Mouse (Mus musculus): ENCODE measurements around the gene Cacna1c. TPM values are rescaled to one million over a fixed set of nuclear protein-coding genes. Genes with fewer than 3 reads are reported as not detected.

Gene Cacna1c
- polyA plus RNA-seq, 1 experiment from 2014 or later = 4.7 TPM

- Histone ChIP-seq H3K27me3 (replicated peaks; ENCODE audit: control insufficient read depth, insufficient read depth, low read length) (no peaks in the 10 kb centered on the region), H3K36me3 (ENCODE audit: control insufficient read depth, insufficient read depth, low read length) (no peaks in the 10 kb centered on the region), H3K4me1 (ENCODE audit: control insufficient read depth, insufficient read depth, low read depth, low read length) (peaks cover 2% of the 10 kb centered on the region; the same call in 1 of the 2 replicates), H3K9me3 (ENCODE audit: control insufficient read depth, low read length) (no peaks in the 10 kb centered on the region), H3K4me3 (ENCODE audit: low read length) (no peak overlapping the region), H3K9ac (ENCODE audit: low read depth, low read length) (no peak overlapping the region), H3K4me2 (ENCODE audit: low read length) (no peak overlapping the region), H3K27ac (ENCODE audit: low read depth, low read length) (no peak overlapping the region)
- WGBS = 92% methylated on average over 4 of the region's 4 CpGs
- no peak for ATAC-seq
These were observed 63.4 kb downstream of the Cacna1c start for GRCm38 (mm10) chr6:119132863-119133262.

GRCm38 (mm10) chr6:119132111-119132735, 64.0 kb downstream of the Cacna1c start:
- H3K4me1 ChIP-seq (ENCODE audit: control insufficient read depth, insufficient read depth, low read depth, low read length) = peaks cover 2% of the 10 kb centered on the region; the same call in 1 of the 2 replicates
- 60% methylated on average over 8 of the region's 8 CpGs for WGBS

GRCm38 (mm10) chr6:119129664-119130063, 66.6 kb downstream of the Cacna1c start:
- H3K9ac ChIP-seq (ENCODE audit: low read depth, low read length) = no peak overlapping the region
- H3K4me1 ChIP-seq (ENCODE audit: control insufficient read depth, insufficient read depth, low read depth, low read length) = peaks cover 2% of the 10 kb centered on the region; the same call in 1 of the 2 replicates
- WGBS = 83% methylated on average over 5 of the region's 5 CpGs
- H3K4me2 ChIP-seq (ENCODE audit: low read length) = no peak overlapping the region
- no peak overlapping the region for H3K27ac ChIP-seq (ENCODE audit: low read depth, low read length)
- no peak for ATAC-seq
- H3K27me3 ChIP-seq (replicated peaks; ENCODE audit: control insufficient read depth, insufficient read depth, low read length) = no peaks in the 10 kb centered on the region
- no peaks in the 10 kb centered on the region for H3K9me3 ChIP-seq (ENCODE audit: control insufficient read depth, low read length)
- no peaks in the 10 kb centered on the region for H3K36me3 ChIP-seq (ENCODE audit: control insufficient read depth, insufficient read depth, low read length)
- no peak overlapping the region for H3K4me3 ChIP-seq (ENCODE audit: low read length)

More at GRCm38 (mm10) chr6:119132111-119132735, 64.0 kb downstream of the Cacna1c start:
- Histone ChIP-seq H3K9ac (ENCODE audit: low read depth, low read length) (no peak overlapping the region), H3K4me3 (ENCODE audit: low read length) (no peak overlapping the region), H3K27me3 (replicated peaks; ENCODE audit: control insufficient read depth, insufficient read depth, low read length) (no peaks in the 10 kb centered on the region), H3K4me2 (ENCODE audit: low read length) (no peak overlapping the region), H3K27ac (ENCODE audit: low read depth, low read length) (no peak overlapping the region), H3K36me3 (ENCODE audit: control insufficient read depth, insufficient read depth, low read length) (no peaks in the 10 kb centered on the region), H3K9me3 (ENCODE audit: control insufficient read depth, low read length) (no peaks in the 10 kb centered on the region)
- ATAC-seq = no peak

GRCm38 (mm10) chr6:119128521-119128920, 67.7 kb downstream of the Cacna1c start:
- no peak overlapping the region for H3K9ac ChIP-seq (ENCODE audit: low read depth, low read length)
- H3K4me3 ChIP-seq (ENCODE audit: low read length) = no peak overlapping the region
- H3K27me3 ChIP-seq (replicated peaks; ENCODE audit: control insufficient read depth, insufficient read depth, low read length) = no peaks in the 10 kb centered on the region
- no peaks in the 10 kb centered on the region for H3K9me3 ChIP-seq (ENCODE audit: control insufficient read depth, low read length)
- 76% methylated on average over 8 of the region's 8 CpGs for WGBS
- no peak for ATAC-seq
- H3K4me1 ChIP-seq (ENCODE audit: control insufficient read depth, insufficient read depth, low read depth, low read length) = peaks cover 2% of the 10 kb centered on the region; the same call in 1 of the 2 replicates
- H3K36me3 ChIP-seq (ENCODE audit: control insufficient read depth, insufficient read depth, low read length) = no peaks in the 10 kb centered on the region
- H3K27ac ChIP-seq (ENCODE audit: low read depth, low read length) = no peak overlapping the region
- H3K4me2 ChIP-seq (ENCODE audit: low read length) = no peak overlapping the region

- whole genome bisulfite sequencing = 93% methylated on average over 1 of the region's 1 CpGs
- no peak overlapping the region for H3K4me2 ChIP-seq (ENCODE audit: low read length)
- H3K4me1 ChIP-seq (ENCODE audit: control insufficient read depth, insufficient read depth, low read depth, low read length) = peaks cover 2% of the 10 kb centered on the region; the same call in 1 of the 2 replicates
- H3K27me3 ChIP-seq (replicated peaks; ENCODE audit: control insufficient read depth, insufficient read depth, low read length) = no peaks in the 10 kb centered on the region
- H3K4me3 ChIP-seq (ENCODE audit: low read length) = no peak overlapping the region
- no peaks in the 10 kb centered on the region for H3K9me3 ChIP-seq (ENCODE audit: control insufficient read depth, low read length)
- H3K9ac ChIP-seq (ENCODE audit: low read depth, low read length) = no peak overlapping the region
- ATAC-seq = no peak
- no peak overlapping the region for H3K27ac ChIP-seq (ENCODE audit: low read depth, low read length)
- no peaks in the 10 kb centered on the region for H3K36me3 ChIP-seq (ENCODE audit: control insufficient read depth, insufficient read depth, low read length)
These were observed 68.1 kb downstream of the Cacna1c start for GRCm38 (mm10) chr6:119128076-119128475.

- H3K4me1 ChIP-seq (ENCODE audit: control insufficient read depth, insufficient read depth, low read depth, low read length) = no peaks in the 10 kb centered on the region
- no peaks in the 10 kb centered on the region for H3K27me3 ChIP-seq (replicated peaks; ENCODE audit: control insufficient read depth, insufficient read depth, low read length)
- WGBS = 87% methylated on average over 3 of the region's 3 CpGs
- H3K36me3 ChIP-seq (ENCODE audit: control insufficient read depth, insufficient read depth, low read length) = no peaks in the 10 kb centered on the region
- no peaks in the 10 kb centered on the region for H3K9me3 ChIP-seq (ENCODE audit: control insufficient read depth, low read length)
- H3K4me3 ChIP-seq (ENCODE audit: low read length) = no peak overlapping the region
- H3K9ac ChIP-seq (ENCODE audit: low read depth, low read length) = no peak overlapping the region
- H3K27ac ChIP-seq (ENCODE audit: low read depth, low read length) = no peak overlapping the region
- no peak for ATAC-seq
- H3K4me2 ChIP-seq (ENCODE audit: low read length) = no peak overlapping the region
These were observed 69.2 kb downstream of the Cacna1c start for GRCm38 (mm10) chr6:119126991-119127390.

GRCm38 (mm10) chr6:119118371-119118770, 77.8 kb downstream of the Cacna1c start:
- Histone ChIP-seq H3K4me2 (ENCODE audit: low read length) (no peak overlapping the region), H3K27ac (ENCODE audit: low read depth, low read length) (no peak overlapping the region), H3K36me3 (ENCODE audit: control insufficient read depth, insufficient read depth, low read length) (no peaks in the 10 kb centered on the region), H3K9me3 (ENCODE audit: control insufficient read depth, low read length) (no peaks in the 10 kb centered on the region), H3K4me3 (ENCODE audit: low read length) (no peak overlapping the region), H3K4me1 (ENCODE audit: control insufficient read depth, insufficient read depth, low read depth, low read length) (no peaks in the 10 kb centered on the region), H3K27me3 (replicated peaks; ENCODE audit: control insufficient read depth, insufficient read depth, low read length) (no peaks in the 10 kb centered on the region), H3K9ac (ENCODE audit: low read depth, low read length) (no peak overlapping the region)
- WGBS = 68% methylated on average over 4 of the region's 4 CpGs
- ATAC-seq = no peak

GRCm38 (mm10) chr6:119116290-119116689, 79.9 kb downstream of the Cacna1c start:
- Histone ChIP-seq H3K9ac (ENCODE audit: low read depth, low read length) (no peak overlapping the region), H3K36me3 (ENCODE audit: control insufficient read depth, insufficient read depth, low read length) (no peaks in the 10 kb centered on the region), H3K27ac (ENCODE audit: low read depth, low read length) (no peak overlapping the region), H3K27me3 (replicated peaks; ENCODE audit: control insufficient read depth, insufficient read depth, low read length) (no peaks in the 10 kb centered on the region), H3K9me3 (ENCODE audit: control insufficient read depth, low read length) (no peaks in the 10 kb centered on the region), H3K4me3 (ENCODE audit: low read length) (no peak overlapping the region), H3K4me1 (ENCODE audit: control insufficient read depth, insufficient read depth, low read depth, low read length) (no peaks in the 10 kb centered on the region), H3K4me2 (ENCODE audit: low read length) (no peak overlapping the region)
- 92% methylated on average over 3 of the region's 3 CpGs for WGBS
- ATAC-seq = no peak

GRCm38 (mm10) chr6:119113362-119113761, 82.9 kb downstream of the Cacna1c start:
- no peaks in the 10 kb centered on the region for H3K27me3 ChIP-seq (replicated peaks; ENCODE audit: control insufficient read depth, insufficient read depth, low read length)
- H3K9ac ChIP-seq (ENCODE audit: low read depth, low read length) = no peak overlapping the region
- H3K4me2 ChIP-seq (ENCODE audit: low read length) = no peak overlapping the region
- 74% methylated on average over 4 of the region's 4 CpGs for WGBS
- H3K27ac ChIP-seq (ENCODE audit: low read depth, low read length) = no peak overlapping the region
- no peaks in the 10 kb centered on the region for H3K36me3 ChIP-seq (ENCODE audit: control insufficient read depth, insufficient read depth, low read length)
- ATAC-seq = no peak
- H3K9me3 ChIP-seq (ENCODE audit: control insufficient read depth, low read length) = no peaks in the 10 kb centered on the region
- peaks cover 4% of the 10 kb centered on the region for H3K4me1 ChIP-seq (ENCODE audit: control insufficient read depth, insufficient read depth, low read depth, low read length)
- H3K4me3 ChIP-seq (ENCODE audit: low read length) = no peak overlapping the region

Data from hindbrain, embryonic 16.5 days (tissue).